Mouse (Mus musculus): Measurements from ENCODE around the gene Polr2e.
"Not testable (repeated sequence)": the region's sequence is repeated elsewhere in the genome, so short reads cannot be mapped to it uniquely, and the experiment has no call there.

Gene Polr2e

DNA sequence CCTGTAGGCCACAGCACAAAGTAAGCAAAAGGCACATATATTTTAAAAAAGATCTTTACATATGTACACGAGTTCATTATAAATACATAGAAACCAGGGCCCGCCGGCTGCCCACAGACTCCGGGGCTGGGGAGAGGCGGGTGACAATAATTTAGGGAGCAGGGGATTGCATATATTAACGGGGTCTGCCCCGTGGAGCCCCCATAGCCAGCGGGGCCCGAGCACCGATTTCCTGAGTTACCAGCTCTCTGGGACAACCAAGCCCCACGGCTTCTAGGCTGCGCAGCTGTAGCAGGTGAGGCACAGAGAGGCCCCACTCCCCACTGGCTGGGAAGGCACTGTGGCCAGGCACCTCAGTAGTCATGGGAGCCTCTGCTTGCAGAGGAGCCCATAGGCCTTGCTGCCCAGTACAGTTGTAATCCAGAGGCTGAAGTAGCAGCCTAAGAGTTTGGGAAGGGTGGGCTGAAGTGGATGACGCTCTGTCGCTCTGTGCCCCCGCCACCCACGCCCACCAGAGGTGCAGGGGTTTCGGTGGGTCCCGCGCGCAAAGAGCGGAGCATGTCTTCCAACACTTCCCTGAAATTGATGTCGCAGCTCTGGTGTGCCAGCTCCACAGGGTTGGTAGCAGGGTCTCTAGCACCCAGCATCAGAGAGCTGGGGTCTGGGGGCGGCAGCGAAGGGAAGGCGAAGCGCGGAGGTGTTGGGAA lies 17.5 kb upstream of the Polr2e start:
- no peak for DNase-seq (ENCODE audit: low read depth, low spot score)

DNA sequence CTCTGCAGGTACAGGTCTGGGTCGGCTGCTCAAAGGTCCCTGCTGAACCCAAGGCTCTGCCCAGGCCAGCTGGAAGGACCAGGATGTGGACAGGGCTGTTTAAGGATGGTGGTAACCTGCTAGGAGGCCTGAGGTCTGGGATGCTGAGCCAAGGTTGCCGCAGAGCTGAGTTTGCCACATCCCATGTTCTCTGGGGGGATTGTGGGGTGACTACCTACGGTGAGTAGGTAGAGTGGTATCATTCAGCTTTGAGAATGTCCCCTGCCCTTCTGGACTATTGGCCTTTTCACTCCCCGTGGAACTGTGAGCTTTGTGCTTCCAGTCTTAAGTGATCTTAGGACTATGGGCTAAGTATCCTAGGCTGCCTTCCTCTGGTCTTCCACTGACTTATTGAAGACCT lies 16.9 kb upstream of the Polr2e start:
- no peak for DNase-seq (ENCODE audit: low read depth, low spot score)

DNA sequence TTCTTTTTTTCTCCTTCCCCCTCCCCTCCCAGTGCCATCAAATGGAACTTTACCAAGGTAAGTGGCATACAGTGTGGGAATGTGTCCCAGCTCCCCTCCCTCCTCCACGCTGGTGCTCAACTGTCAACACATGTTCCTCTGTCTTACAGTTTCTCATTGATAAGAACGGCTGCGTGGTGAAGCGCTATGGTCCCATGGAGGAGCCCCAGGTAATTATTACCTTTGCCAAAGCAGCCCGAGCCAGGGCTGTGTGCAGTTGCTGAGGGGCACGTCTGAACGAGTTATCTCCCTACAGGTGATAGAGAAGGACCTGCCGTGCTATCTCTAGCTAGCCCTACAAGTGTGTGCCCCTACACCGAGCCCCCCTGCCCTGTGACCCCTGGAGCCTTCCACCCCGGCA lies 16.3 kb upstream of the Polr2e start:
- DNase-seq (ENCODE audit: low read depth, low spot score), result no peak

DNA sequence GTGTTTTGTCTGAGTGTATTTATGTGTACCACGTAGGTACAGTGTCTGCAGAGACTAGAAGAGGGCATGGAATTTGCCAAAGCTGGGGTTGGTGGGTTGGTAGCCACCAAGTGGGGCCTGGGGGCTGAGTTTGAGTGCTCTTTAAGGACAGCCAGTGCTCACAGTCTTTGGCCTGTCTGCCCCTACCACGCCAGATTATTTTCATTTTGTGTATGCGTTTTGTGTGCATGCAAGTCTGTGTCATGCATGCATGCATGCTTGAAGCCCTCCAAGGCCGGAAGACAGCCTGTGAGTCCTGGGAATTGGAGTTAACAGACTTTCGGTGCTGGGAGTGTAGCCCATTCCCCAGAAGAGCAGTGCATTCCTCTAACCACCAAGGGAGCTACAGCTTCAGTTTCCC lies 15.8 kb upstream of the Polr2e start:
- no peak for DNase-seq (ENCODE audit: low read depth, low spot score)

DNA sequence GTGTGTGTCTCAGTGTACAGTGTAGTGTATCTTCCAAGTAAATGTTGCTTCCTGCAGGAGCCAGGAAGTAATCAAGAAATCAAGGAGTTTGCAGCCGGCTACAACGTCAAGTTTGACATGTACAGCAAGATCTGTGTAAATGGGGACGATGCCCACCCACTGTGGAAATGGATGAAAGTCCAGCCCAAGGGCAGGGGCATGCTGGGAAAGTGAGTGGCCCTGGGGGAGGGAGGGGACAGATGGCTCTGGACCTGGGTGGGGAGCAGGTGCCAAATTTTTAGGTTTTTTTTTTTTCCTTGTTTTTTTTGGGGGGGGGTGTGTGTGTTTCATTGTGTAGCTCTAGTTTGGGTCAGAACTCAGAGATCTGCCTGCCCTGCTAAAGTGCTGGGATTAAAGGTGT lies 15.3 kb upstream of the Polr2e start:
- DNase-seq (ENCODE audit: low read depth, low spot score), result not testable (repeated sequence)

DNA sequence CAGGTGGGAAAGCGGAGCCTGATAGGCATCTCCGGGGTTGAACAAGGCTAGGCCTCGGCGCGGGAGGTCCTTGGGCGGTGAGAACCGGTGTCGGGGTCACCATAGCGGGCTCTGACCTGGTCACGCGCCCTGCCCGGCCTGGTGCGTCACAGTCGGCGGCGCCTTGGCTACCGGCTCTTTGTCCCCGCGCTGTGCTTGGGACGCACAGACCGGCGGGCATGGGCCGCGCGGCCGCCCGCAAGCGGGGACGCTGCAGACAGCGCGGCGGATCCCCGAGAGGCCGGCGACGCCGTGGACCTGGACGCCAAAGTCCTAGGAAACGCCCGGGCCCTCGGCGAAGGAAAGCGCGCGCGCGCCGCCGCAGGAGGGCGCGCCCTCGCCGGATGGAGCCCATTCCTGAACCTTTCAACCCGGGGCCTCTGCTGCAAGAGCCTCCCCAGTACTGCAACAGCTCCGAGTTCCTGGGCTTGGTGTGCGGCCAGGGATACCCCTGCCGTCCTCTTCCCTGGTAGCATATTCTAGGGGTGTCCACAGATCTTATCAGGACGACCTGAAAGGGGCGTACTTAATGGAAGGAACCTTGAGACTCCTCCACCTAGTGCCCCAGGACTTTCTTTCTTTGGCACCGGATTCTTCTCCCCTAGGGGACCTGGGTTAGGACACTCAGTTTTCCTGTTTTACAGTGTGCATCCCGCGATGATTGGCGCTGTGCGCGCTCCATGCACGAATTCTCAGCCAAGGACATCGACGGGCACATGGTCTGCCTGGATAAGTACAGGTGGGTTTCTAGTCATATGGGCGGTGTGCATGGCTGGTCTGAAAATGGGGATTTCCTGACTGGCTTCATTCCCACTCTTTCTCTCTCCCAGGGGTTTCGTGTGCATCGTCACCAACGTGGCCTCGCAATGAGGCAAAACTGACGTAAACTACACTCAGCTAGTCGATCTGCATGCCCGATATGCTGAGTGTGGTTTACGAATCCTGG lies 14.5 kb upstream of the Polr2e start:
- DNase-seq (ENCODE audit: low read depth, low spot score), result no peak

DNA sequence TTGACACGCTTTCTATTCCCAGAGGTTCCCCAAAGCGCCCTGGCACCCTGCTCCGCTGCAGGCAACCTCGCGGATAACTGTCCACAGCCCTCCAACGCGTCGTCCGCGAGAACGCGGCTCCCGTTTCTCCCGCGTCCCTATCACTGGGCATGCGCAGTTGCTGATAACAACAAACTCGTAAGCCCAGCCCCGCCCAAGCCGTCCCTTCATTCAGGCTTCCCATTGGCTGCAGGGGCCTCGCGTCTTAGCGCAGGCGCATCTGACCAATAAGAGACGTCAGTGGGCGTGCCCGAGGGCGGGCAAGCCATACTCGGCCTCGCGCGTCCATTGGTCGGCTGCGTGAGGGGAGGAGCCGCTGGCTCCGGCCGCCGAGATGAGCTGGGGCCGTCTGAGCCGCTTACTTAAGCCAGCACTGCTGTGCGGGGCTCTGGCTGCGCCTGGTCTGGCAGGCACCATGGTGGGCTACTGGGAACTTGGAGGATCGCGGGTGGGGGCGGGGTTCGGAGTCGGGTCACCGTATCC lies 13.7 kb upstream of the Polr2e start:
- DNase-seq (ENCODE audit: low read depth, low spot score), result peak; percentile 98

DNA sequence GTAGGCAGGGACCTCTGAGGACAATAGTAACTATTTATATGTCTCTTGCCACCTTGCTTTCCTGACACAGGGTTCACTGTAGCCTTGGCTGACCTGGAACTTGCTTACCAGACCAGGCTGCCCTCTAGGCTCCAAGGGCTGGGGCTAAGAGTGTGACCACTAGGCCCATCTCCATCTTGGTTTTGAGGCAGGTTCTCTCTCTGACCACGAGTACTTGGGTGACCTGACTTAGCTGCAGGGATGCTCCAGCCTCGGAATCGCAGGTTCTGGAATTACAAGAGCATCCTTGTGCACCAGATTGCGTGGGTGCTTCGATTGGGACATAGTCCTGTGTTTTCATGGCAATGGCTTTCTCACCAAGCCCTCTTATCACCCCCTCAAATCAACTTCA lies 12.8 kb upstream of the Polr2e start:
- DNase-seq (ENCODE audit: low read depth, low spot score), result no peak

DNA sequence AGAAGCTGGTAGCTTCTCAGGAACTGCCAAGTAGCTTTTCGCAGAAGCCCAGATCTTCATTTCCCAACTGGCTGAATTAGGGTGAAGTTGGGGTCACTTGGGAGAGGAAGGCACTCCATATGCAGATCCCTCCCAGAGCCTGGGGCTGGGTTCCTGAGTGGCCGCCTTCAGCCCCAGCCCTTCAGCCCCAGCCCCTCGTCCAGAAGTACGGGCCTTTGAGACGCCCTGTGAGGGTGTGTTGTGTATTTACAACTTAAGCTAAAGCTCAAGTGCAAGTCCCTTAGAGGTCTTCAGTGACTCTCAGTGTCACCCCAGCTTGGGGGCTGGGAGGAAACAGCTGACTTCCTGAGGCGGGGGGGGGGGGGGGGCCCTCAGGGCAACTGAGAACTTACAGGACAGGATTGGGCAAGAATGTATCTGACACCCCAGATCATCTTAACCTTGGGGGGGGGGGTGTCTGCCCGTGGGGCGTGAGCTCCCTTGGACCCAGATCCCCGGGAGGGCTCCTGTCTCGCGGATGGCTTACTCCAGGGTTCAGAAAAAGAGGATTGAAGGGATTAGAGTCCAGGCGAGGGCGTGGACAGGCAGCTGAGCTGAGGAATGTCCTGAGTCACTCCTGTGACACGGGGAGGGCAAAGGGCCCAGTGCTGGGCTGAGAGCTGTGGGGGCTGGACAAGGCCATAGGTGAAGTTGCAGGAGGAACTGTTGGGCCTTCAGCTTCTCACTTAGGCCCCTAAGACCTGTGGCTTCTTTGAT lies 12.2 kb upstream of the Polr2e start:
- DNase-seq (ENCODE audit: low read depth, low spot score), result no peak

DNA sequence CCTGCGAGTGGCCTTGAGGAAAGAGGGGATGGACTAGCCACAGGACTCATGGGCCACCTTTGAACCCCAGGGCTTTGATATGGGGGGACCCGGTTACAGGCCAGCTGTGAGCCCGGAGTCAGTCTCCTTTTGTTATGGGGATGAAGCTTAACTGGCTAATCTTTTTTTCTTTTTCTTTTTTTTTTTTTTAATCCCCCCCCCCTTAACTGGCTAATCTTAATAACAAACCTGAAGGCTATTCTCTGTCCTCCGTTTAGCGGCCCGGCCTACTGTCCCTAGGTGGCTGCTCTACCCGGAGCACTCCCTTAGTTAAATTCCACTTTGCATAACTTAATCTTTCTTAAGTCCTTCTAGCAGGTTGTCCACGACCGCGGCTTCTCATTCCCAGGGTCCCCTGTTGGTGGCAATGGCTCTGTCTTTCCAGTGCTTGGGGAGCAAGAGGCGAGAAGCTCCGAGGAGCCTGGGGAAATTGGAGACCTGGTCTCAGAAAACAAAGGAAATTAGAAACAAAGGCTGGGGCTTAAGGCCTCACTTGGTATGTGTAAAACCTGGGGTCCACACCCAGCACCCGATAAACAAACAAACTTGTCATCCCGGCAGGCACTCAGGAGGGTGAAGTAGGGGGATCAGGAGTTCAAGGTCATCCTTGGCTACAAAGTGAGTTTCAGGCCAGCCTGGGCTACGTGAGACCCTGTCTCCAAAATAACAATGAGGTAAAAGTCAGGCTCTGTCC lies 11.5 kb upstream of the Polr2e start:
- DNase-seq (ENCODE audit: low read depth, low spot score), result no peak

DNA sequence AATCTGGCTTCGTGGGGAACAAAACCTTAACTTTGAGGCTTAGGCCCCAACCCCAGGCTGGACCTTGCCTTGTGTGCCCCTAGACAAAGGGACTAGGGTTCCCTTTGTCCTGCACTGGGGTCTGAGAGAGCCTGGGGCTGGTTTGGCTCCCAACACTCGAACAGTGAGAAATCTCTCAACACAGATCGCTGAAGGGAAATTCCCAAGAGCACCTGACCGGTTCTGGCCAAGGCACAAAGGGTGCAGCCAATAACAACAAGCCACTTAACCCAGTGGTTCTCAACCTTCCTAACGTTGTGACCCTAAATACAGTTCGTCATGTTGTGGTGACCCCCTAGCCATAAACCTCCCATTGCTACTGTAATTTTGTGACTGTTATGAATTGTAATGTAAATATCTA lies 10.6 kb upstream of the Polr2e start:
- no peak for DNase-seq (ENCODE audit: low read depth, low spot score)

DNA sequence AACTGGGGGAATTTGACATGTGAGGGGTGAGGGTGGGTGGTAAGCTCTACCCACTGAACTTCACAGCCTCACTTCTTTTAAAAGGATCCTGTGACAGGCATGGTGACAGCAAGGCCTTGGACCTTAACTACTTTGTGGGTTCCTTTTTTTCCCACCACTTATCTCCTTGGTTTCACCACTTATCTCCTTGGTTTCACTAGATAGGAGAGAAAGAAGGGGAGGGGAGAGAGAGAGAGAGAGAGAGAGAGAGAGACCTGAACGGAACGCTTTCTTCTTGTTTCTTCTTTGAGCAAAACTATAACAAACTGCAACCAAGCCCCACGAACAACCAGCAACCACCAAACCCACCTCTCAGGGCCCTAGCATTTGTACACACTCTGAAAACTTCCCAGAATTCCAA lies 9.2 kb upstream of the Polr2e start:
- DNase-seq (ENCODE audit: low read depth, low spot score), result no peak

DNA sequence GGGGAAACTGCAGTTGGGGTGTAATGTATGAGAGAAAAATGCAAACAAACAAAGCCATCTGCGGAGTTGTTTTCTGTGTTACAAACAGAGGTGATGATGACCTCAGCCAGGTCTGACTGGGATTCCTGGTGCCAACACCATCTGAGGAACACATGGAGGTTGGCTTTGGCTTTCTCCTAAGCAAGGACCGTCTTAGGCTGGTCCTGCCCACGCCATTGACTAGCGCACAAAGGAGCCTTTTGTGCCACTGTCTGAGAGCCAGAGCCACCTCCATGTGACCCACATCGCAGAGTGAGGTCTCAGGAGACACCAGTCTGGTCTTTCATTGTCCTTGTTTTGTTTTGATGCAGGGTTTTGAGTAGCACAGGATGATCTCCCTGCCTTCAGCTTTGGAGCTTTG lies 8.8 kb upstream of the Polr2e start:
- no peak for DNase-seq (ENCODE audit: low read depth, low spot score)

DNA sequence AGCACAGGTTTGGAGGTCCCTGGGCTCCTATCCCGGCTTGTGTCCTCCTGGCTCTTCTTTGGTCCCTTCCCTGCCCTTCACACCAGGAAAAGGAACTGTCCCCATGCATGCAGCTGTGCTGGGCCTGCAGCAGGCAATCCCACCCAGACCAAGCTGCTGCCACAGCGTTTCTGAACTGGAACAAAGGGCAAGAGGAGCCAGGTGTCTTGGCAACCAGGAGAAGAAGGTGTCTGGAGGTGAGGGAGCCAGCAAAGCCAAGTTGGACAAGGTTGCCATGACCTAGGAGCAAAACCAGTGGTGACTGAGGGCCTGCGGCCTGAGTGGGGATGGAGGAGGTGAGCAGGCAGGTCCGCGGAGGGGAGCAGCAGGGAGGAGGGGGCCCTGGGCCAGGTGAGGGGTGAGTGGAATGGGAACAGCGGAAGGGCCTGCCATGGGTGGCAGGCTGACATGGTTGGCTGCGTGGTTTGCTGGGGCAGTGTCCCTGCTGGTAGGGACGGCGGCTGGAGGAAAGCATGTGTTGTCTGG lies 7.5 kb upstream of the Polr2e start, which contains the start of gene Gpx4:
TSS of gene Gpx4 (plus strand) at position 126 of the 525 bp plus-strand sequence.
- no peak for DNase-seq (ENCODE audit: low read depth, low spot score)

DNA sequence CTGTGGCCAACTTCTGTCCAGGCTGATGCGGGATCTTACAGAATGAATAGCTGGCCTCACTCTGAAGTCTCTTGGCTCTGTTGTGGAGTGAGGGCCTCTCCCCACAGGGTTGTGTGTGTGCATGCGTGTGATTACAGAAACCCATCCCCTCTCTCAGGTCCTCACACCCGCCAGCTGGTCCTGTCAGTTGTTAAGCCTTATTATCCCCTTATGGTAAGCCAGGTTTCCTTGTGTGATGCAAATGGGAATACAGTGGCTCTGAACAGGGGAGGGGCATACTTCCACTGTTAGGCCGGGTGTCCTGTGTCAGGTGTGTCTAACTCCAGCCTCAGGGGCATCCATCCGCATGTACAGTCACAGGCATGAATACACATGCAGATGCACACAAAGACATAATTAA lies 6.2 kb upstream of the Polr2e start:
- no peak for DNase-seq (ENCODE audit: low read depth, low spot score)

DNA sequence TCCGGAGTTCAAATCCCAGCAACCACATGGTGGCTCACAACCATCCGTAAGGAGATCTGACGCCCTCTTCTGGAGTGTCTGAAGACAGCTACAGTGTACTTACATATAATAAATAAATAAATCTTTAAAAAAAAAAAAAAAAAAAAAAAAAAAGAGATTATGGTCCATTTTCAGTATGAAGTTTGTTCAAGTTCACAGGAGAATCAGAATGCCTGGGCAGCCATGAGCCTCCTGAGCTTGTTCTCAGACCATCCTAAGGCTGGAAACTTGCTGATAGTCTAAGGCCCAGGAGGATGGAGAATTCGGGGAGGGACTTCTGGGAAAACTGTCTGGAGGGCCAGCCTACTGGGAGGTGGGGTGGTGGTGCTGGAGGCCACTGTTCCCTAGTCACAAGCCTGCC lies 5.8 kb upstream of the Polr2e start:
- DNase-seq (ENCODE audit: low read depth, low spot score), result not testable (repeated sequence)

DNA sequence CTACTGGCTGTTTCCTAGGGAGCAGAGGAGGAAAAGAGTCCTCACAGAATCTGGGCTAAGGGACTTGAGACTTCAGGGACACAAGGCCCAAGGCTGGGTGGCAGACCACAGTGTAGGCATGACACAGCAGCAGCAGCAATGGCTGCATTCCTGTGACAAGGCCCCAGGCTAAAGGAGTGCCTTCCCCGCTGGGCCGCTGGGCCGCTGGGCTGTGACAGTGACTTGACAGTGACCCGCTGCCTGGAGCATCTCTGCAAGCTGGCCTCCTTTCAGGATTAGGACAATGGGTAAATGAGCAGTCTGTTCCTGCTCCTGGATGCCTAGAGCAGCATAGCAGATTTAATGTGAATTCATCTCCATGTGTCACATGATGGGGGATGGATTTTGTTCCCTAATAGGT lies 4.5 kb upstream of the Polr2e start:
- no peak for DNase-seq (ENCODE audit: low read depth, low spot score)

DNA sequence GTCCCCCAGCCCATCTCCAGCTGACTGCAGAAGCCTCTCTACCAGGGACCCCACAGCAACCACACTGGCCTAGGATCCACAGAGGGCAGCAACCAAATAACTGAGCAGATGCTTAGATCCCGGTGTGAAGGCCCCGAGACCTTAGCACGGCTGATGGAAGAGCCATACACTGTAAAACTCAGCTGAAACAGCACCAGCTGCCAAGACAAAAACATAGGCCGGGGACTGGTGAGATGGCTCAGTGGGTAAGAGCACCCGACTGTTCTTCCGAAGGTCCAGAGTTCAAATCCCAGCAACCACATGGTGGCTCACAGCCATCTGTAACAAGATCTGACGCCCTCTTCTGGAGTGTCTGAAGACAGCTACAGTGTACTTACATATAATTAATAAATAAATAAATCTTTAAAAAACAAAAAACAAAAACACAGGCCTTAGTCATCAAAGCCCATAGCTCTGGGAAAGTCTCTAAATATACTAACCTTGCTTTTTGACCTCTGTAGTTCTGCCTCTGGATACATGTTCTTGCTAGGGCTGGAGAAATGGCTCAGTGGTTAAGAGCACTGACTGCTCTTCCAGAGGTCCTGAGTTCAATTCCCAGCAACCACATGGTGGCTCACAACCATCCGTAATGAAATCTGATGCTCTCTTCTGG lies 1.9 kb upstream of the Polr2e start:
- DNase-seq (ENCODE audit: low read depth, low spot score), result not testable (repeated sequence)

DNA sequence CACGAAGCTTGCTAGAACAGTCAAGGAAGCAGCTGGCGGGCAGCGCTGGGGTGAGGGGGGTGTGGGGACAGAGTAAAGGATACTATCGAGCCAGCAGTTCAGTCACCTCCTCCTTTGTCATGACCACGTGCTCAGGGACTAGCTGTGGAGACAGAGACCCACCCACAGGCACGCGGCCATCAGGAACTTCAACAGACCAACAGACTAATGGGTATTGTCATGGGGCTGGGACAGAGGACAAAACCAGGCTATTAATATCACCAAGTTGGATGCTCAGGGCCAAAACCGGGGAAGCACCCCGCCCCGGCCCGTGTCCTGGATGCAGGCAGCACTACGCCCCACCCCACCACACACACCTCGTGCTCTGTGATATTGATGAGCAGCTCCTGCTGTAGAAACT lies 2.8 kb downstream of the Polr2e start:
- DNase-seq (ENCODE audit: low read depth, low spot score), result no peak

DNA sequence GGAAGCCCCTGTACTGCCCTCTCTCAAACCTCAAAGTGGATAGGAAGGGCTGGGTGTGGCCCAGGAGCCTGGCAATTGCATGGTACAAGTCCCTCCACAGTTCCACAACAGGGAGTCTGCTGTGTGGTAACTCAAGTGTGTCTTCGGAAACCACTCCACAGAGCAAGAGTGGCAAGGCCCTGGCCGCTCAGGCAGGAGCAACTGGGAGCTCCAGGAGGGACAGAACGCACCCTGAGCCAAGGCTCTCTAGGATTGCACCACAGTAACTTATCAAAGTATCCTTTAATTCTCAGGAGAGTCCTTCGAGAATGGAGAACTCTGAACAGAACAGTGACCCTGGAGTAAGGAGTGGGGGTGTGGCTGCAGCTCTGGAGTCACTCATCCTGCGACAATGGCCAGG lies 3.9 kb downstream of the Polr2e start:
- no peak for DNase-seq (ENCODE audit: low read depth, low spot score)

Data from telencephalon, adult 2 months (tissue).